8 mouse cellular contexts compared by ENCODE assay signal in the genomic region with DNA sequence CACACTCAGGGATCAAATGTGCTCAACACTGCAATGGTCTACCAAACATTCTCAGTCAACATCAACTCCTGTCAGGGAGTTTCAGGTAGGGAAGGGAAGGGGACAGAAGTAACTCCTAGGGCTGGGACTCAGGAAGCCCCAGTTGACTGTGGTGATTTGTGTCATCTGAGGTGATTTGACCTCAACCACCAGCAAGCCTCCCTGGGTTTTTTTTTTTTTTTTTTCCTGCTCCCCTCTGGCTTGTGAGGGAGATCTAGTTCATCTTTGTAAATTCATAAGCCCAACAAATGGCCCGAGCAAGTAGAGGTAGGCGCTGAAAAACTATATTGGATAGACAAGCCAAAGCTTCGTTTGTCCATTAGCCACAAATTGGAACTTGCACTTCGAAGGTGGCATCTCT. TPM values are rescaled to one million over a fixed set of nuclear protein-coding genes. Genes with fewer than 3 reads are reported as not detected.
DNase-seq lines count a peak whose midpoint lies in the region; ATAC-seq lines count a peak whose summit lies in the region.
"Had no signal": no experiment of that assay in that cellular context is flagged by ENCODE, and none has a peak within 500 bp of the region (broad histone marks: within the 10 kb centered on the region; RNA-seq: fewer than 3 reads in every experiment).

No protein-coding gene starts in this region.

- DNase-seq in gastrocnemius, postnatal 25 days: no peak
- DNase-seq: adrenal gland, postnatal 14 days had no signal

- no peaks in the 10 kb centered on the region for H3K27me3 ChIP-seq in megakaryocyte, embryonic 14.5 days (replicated peaks)
- H3K27me3 ChIP-seq in forebrain, embryonic 15.5 days: no peaks in the 10 kb centered on the region
- H3K27me3 ChIP-seq in limb, embryonic 15.5 days: no peaks in the 10 kb centered on the region
- H3K27me3 ChIP-seq in stomach, embryonic 16.5 days (ENCODE audit: control insufficient read depth, insufficient read depth, low read length): no peaks in the 10 kb centered on the region

- ATAC-seq in megakaryocyte, adult 5-6 weeks (ENCODE audit: poor library complexity, severe bottlenecking): no peak
- no peak for ATAC-seq in forebrain, embryonic 15.5 days (replicated peaks)
- ATAC-seq in limb, embryonic 15.5 days (ENCODE audit: insufficient number of reproducible peaks, low FRiP score, low TSS enrichment, low read depth): no peak
- ATAC-seq in stomach, embryonic 16.5 days (ENCODE audit: insufficient read depth, low FRiP score): no peak
- no peak for ATAC-seq in cerebellum, adult (ENCODE audit: insufficient number of reproducible peaks, low FRiP score, low TSS enrichment)

- H3K4me3 ChIP-seq in megakaryocyte, embryonic 14.5 days (replicated peaks): peak overlapping the region; percentile 95
- peak overlapping the region; percentile 96; the same call in 1 of the 2 replicates for H3K4me3 ChIP-seq in forebrain, embryonic 15.5 days
- H3K4me3 ChIP-seq in limb, embryonic 15.5 days: peak overlapping the region; percentile 98
- H3K4me3 ChIP-seq in stomach, embryonic 16.5 days (replicated peaks; ENCODE audit: low read length): peak overlapping the region; percentile 83

- H3K27ac ChIP-seq in forebrain, embryonic 15.5 days (replicated peaks): no peak overlapping the region
- H3K27ac ChIP-seq in limb, embryonic 15.5 days: no peak overlapping the region
- peak overlapping the region; percentile 70; the same call in 1 of the 2 replicates for H3K27ac ChIP-seq in stomach, embryonic 16.5 days (ENCODE audit: low read length)

- no peak overlapping the region for H3K9ac ChIP-seq in forebrain, embryonic 15.5 days (replicated peaks)
- H3K9ac ChIP-seq in limb, embryonic 15.5 days: no peak overlapping the region
- H3K9ac ChIP-seq in stomach, embryonic 16.5 days (ENCODE audit: low read length): peak overlapping the region; percentile 75; the same call in 1 of the 2 replicates

- H3K4me2 ChIP-seq in forebrain, embryonic 15.5 days (replicated peaks): peak overlapping the region; percentile 59
- peak overlapping the region; percentile 59 for H3K4me2 ChIP-seq in limb, embryonic 15.5 days
- H3K4me2 ChIP-seq in stomach, embryonic 16.5 days (ENCODE audit: low read depth, low read length): peak overlapping the region; percentile 69

- H3K4me1 ChIP-seq in megakaryocyte, embryonic 14.5 days: peaks cover 65% of the 10 kb centered on the region
- peaks cover 18% of the 10 kb centered on the region for H3K4me1 ChIP-seq in forebrain, embryonic 15.5 days
- peaks cover 29% of the 10 kb centered on the region for H3K4me1 ChIP-seq in limb, embryonic 15.5 days
- H3K4me1 ChIP-seq in stomach, embryonic 16.5 days (ENCODE audit: control insufficient read depth, insufficient read depth, low read length): peaks cover 20% of the 10 kb centered on the region

- H3K36me3 ChIP-seq in megakaryocyte, embryonic 14.5 days (replicated peaks; ENCODE audit: low read length): peaks cover 33% of the 10 kb centered on the region
- peaks cover 8% of the 10 kb centered on the region; the same call in 1 of the 2 replicates for H3K36me3 ChIP-seq in forebrain, embryonic 15.5 days
- peaks cover 23% of the 10 kb centered on the region for H3K36me3 ChIP-seq in limb, embryonic 15.5 days
- peaks cover 7% of the 10 kb centered on the region for H3K36me3 ChIP-seq in stomach, embryonic 16.5 days (ENCODE audit: control insufficient read depth, insufficient read depth, low read length)

- H3K9me3 ChIP-seq in megakaryocyte, embryonic 14.5 days: no peaks in the 10 kb centered on the region
- no peaks in the 10 kb centered on the region for H3K9me3 ChIP-seq in forebrain, embryonic 15.5 days
- H3K9me3 ChIP-seq in limb, embryonic 15.5 days: no peaks in the 10 kb centered on the region
- H3K9me3 ChIP-seq in stomach, embryonic 16.5 days (replicated peaks; ENCODE audit: control insufficient read depth, low read length): no peaks in the 10 kb centered on the region

- 89% methylated on average over 4 of the region's 4 CpGs for WGBS in forebrain, embryonic 15.5 days
- 83% methylated on average over 4 of the region's 4 CpGs for WGBS in limb, embryonic 15.5 days
- 82% methylated on average over 4 of the region's 4 CpGs for WGBS in stomach, embryonic 16.5 days

RNA-seq across cellular contexts. Expression of a gene that starts 1.0 kb away (rescaled TPM):
- 19.3 and 26.1 TPM in 2 replicates for polyA plus RNA-seq in megakaryocyte, embryonic 14.5 days (2012; ENCODE audit: insufficient read depth, low replicate concordance)
- 15.9 and 16.6 TPM in 2 replicates for total RNA-seq in megakaryocyte, adult 5-6 weeks (2015)
- total RNA-seq in megakaryocyte, adult 5-6 weeks (2017): 8.5 and 9.2 TPM in 2 replicates
- 35.3 and 36.9 TPM in 2 replicates for polyA plus RNA-seq in forebrain, embryonic 15.5 days (2015; fragmentation: Nextera tagmentation; extraction: Ambion mirVana)
- 43.0 and 45.5 TPM in 2 replicates for polyA plus RNA-seq in limb, embryonic 15.5 days (2015; fragmentation: Nextera tagmentation; extraction: Ambion mirVana)
- 29.3 and 38.9 TPM in 2 replicates for polyA plus RNA-seq in stomach, embryonic 16.5 days (2015; fragmentation: Nextera tagmentation; extraction: Ambion mirVana)
- 10 to 100 TPM; 21.0 to 21.8 TPM for total RNA-seq in gastrocnemius, postnatal 25 days (2021)
